Comparison of ENCODE assay signal across 14 mouse cellular contexts in genomic region chr6:85294004-85294379, GRCm38 (mm10). TPM values are rescaled to one million over a fixed set of nuclear protein-coding genes. Genes with fewer than 3 reads are reported as not detected.
DNase-seq lines count a peak whose midpoint lies in the region; ATAC-seq and TF ChIP-seq lines count a peak whose summit lies in the region.
"Had no signal": no experiment of that assay in that cellular context is flagged by ENCODE, and none has a peak within 500 bp of the region (broad histone marks: within the 10 kb centered on the region; RNA-seq: fewer than 3 reads in every experiment).

No protein-coding gene starts in this region.

- H3K9me3 ChIP-seq in midbrain, embryonic 10.5 days (replicated peaks): no peaks in the 10 kb centered on the region
- H3K9me3 ChIP-seq in midbrain, postnatal 0 days (ENCODE audit: low read length): no peaks in the 10 kb centered on the region
- H3K9me3 ChIP-seq in forebrain, embryonic 13.5 days (replicated peaks): no peaks in the 10 kb centered on the region
- no peaks in the 10 kb centered on the region for H3K9me3 ChIP-seq in hindbrain, embryonic 14.5 days (ENCODE audit: control insufficient read depth, low read length)
- H3K9me3 ChIP-seq in neural tube, embryonic 14.5 days (ENCODE audit: control insufficient read depth, low read length): no peaks in the 10 kb centered on the region
- H3K9me3 ChIP-seq: embryonic facial prominence, embryonic 15.5 days; heart, embryonic 15.5 days; liver, embryonic 15.5 days had no signal

- H3K36me3 ChIP-seq in midbrain, embryonic 10.5 days: 0 out of 2 replicates have a peak, but pooled peaks cover 4% of the 10 kb centered on the region
- H3K36me3 ChIP-seq in midbrain, postnatal 0 days (ENCODE audit: insufficient read depth, low read length): no peaks in the 10 kb centered on the region
- H3K36me3 ChIP-seq in forebrain, embryonic 13.5 days (ENCODE audit: poor library complexity, severe bottlenecking): 0 out of 2 replicates have a peak, but pooled peaks cover 8% of the 10 kb centered on the region
- no peaks in the 10 kb centered on the region for H3K36me3 ChIP-seq in hindbrain, embryonic 14.5 days (replicated peaks; ENCODE audit: control insufficient read depth, insufficient read depth)
- no peaks in the 10 kb centered on the region for H3K36me3 ChIP-seq in neural tube, embryonic 14.5 days (ENCODE audit: control insufficient read depth, insufficient read depth, low read length)
- H3K36me3 ChIP-seq: embryonic facial prominence, embryonic 15.5 days; heart, embryonic 15.5 days; limb, embryonic 12.5 days; liver, embryonic 15.5 days had no signal

- peak overlapping the region; percentile 62; the same call in 1 of the 2 replicates for H3K27ac ChIP-seq in midbrain, embryonic 10.5 days (replicated peaks)
- no peak overlapping the region for H3K27ac ChIP-seq in midbrain, postnatal 0 days (ENCODE audit: low read depth, low read length)
- H3K27ac ChIP-seq in forebrain, embryonic 13.5 days: peak overlapping the region; percentile 92
- H3K27ac ChIP-seq in hindbrain, embryonic 14.5 days: no peak overlapping the region
- H3K27ac ChIP-seq in neural tube, embryonic 14.5 days (ENCODE audit: low read depth, low read length): no peak overlapping the region; the same call in 1 of the 2 replicates
- H3K27ac ChIP-seq: embryonic facial prominence, embryonic 15.5 days; heart, embryonic 15.5 days; limb, embryonic 12.5 days; liver, embryonic 15.5 days had no signal

- no peak overlapping the region for H3K4me3 ChIP-seq in midbrain, embryonic 10.5 days
- no peak overlapping the region for H3K4me3 ChIP-seq in midbrain, postnatal 0 days (ENCODE audit: low read depth, low read length)
- no peak overlapping the region for H3K4me3 ChIP-seq in forebrain, embryonic 13.5 days
- no peak overlapping the region for H3K4me3 ChIP-seq in hindbrain, embryonic 14.5 days (replicated peaks; ENCODE audit: low read length)
- H3K4me3 ChIP-seq in neural tube, embryonic 14.5 days (ENCODE audit: low read depth, low read length): no peak overlapping the region
- H3K4me3 ChIP-seq: embryonic facial prominence, embryonic 15.5 days; heart, embryonic 15.5 days; limb, embryonic 12.5 days; liver, embryonic 15.5 days had no signal

- peaks cover 20% of the 10 kb centered on the region for H3K4me1 ChIP-seq in midbrain, embryonic 10.5 days
- no peaks in the 10 kb centered on the region for H3K4me1 ChIP-seq in midbrain, postnatal 0 days (ENCODE audit: insufficient read depth, low read length)
- H3K4me1 ChIP-seq in forebrain, embryonic 13.5 days: peaks cover 36% of the 10 kb centered on the region
- H3K4me1 ChIP-seq in hindbrain, embryonic 14.5 days (replicated peaks; ENCODE audit: control insufficient read depth, insufficient read depth, low read length): peaks cover 10% of the 10 kb centered on the region
- H3K4me1 ChIP-seq in neural tube, embryonic 14.5 days (ENCODE audit: control insufficient read depth, insufficient read depth, low read length): peaks cover 13% of the 10 kb centered on the region

- TF ChIP-seq CTCF in midbrain, postnatal 0 days (IDR thresholded peaks at IDR 0.05): no peak

- no peak for DNase-seq in midbrain, embryonic 10.5 days (ENCODE audit: low spot score)
- no peak for DNase-seq in midbrain, postnatal 0 days (ENCODE audit: low spot score)
- DNase-seq in hindbrain, embryonic 14.5 days (ENCODE audit: low spot score): no peak
- DNase-seq in kidney, adult 9 months: no peak
- DNase-seq in ovary, postnatal 36 days (ENCODE audit: low spot score): no peak
- DNase-seq: right cerebral cortex, adult 18-20 months; thymus, postnatal 4 days had no signal

- H3K9ac ChIP-seq in midbrain, postnatal 0 days (replicated peaks; ENCODE audit: low read length, poor library complexity, severe bottlenecking): no peak overlapping the region
- no peak overlapping the region for H3K9ac ChIP-seq in forebrain, embryonic 13.5 days
- H3K9ac ChIP-seq in hindbrain, embryonic 14.5 days: no peak overlapping the region
- H3K9ac ChIP-seq in neural tube, embryonic 14.5 days (replicated peaks; ENCODE audit: low read depth, low read length): no peak overlapping the region
- H3K9ac ChIP-seq: embryonic facial prominence, embryonic 15.5 days; heart, embryonic 15.5 days; limb, embryonic 12.5 days; liver, embryonic 15.5 days had no signal

- no peak overlapping the region for H3K4me2 ChIP-seq in midbrain, postnatal 0 days (ENCODE audit: low read depth, low read length, poor library complexity, severe bottlenecking)
- H3K4me2 ChIP-seq in forebrain, embryonic 13.5 days: no peak overlapping the region; the same call in 1 of the 2 replicates
- no peak overlapping the region for H3K4me2 ChIP-seq in hindbrain, embryonic 14.5 days (replicated peaks)
- H3K4me2 ChIP-seq in neural tube, embryonic 14.5 days (ENCODE audit: low read depth, low read length): no peak overlapping the region
- H3K4me2 ChIP-seq: embryonic facial prominence, embryonic 15.5 days; heart, embryonic 15.5 days; limb, embryonic 12.5 days; liver, embryonic 15.5 days had no signal

- 61% methylated on average over 5 of the region's 5 CpGs for WGBS in midbrain, embryonic 10.5 days
- WGBS in midbrain, postnatal 0 days: 52% methylated on average over 5 of the region's 5 CpGs
- 11% methylated on average over 5 of the region's 5 CpGs for WGBS in forebrain, embryonic 13.5 days
- 41% methylated on average over 5 of the region's 5 CpGs for WGBS in hindbrain, embryonic 14.5 days
- 27% methylated on average over 5 of the region's 5 CpGs for WGBS in neural tube, embryonic 14.5 days

- no peaks in the 10 kb centered on the region for H3K27me3 ChIP-seq in midbrain, embryonic 10.5 days (ENCODE audit: low read depth, poor library complexity, severe bottlenecking)
- no peaks in the 10 kb centered on the region for H3K27me3 ChIP-seq in midbrain, postnatal 0 days (ENCODE audit: insufficient read depth, low read length)
- no peaks in the 10 kb centered on the region for H3K27me3 ChIP-seq in forebrain, embryonic 13.5 days
- H3K27me3 ChIP-seq in hindbrain, embryonic 14.5 days (ENCODE audit: control insufficient read depth, insufficient read depth, low read length): no peaks in the 10 kb centered on the region
- H3K27me3 ChIP-seq in neural tube, embryonic 14.5 days (ENCODE audit: control insufficient read depth, insufficient read depth, low read length): no peaks in the 10 kb centered on the region
- H3K27me3 ChIP-seq: embryonic facial prominence, embryonic 15.5 days; heart, embryonic 15.5 days; limb, embryonic 12.5 days; liver, embryonic 15.5 days had no signal

- ATAC-seq in midbrain, postnatal 0 days (ENCODE audit: low FRiP score): no peak
- ATAC-seq in forebrain, embryonic 13.5 days: no peak; the same call in 1 of the 2 replicates
- 0 out of 2 replicates have a peak, but pooled peaks have one; percentile 46 for ATAC-seq in hindbrain, embryonic 14.5 days (ENCODE audit: low FRiP score)
- peak; percentile 27; the same call in 1 of the 2 replicates for ATAC-seq in neural tube, embryonic 14.5 days (ENCODE audit: low read depth)
- ATAC-seq in CD4-positive, CD25-positive, alpha-beta regulatory T cell, adult 4 months: no peak

RNA-seq across cellular contexts. Expression of gene Sfxn5, which starts 39.2 kb away (rescaled TPM):
- polyA plus RNA-seq in midbrain, embryonic 10.5 days (2016; fragmentation: Nextera tagmentation; extraction: Ambion mirVana): 8.7 and 10.5 TPM in 2 replicates
- total RNA-seq in midbrain, postnatal 0 days (2014; rRNA removed): 98.6 and 135 TPM in 2 replicates
- 76.1 and 76.3 TPM in 2 replicates for polyA plus RNA-seq in midbrain, postnatal 0 days (2015; fragmentation: Nextera tagmentation; extraction: Ambion mirVana)
- polyA plus RNA-seq in forebrain, embryonic 13.5 days (2015; fragmentation: Nextera tagmentation; extraction: Ambion mirVana): 20.9 and 22.7 TPM in 2 replicates
- polyA plus RNA-seq in hindbrain, embryonic 14.5 days (2014; fragmentation: Nextera tagmentation; extraction: Ambion mirVana): 27.8 and 30.4 TPM in 2 replicates
- polyA plus RNA-seq in neural tube, embryonic 14.5 days (2014; fragmentation: Nextera tagmentation; extraction: Ambion mirVana): 21.3 and 29.7 TPM in 2 replicates
- polyA plus RNA-seq in CD4-positive, CD25-positive, alpha-beta regulatory T cell, adult 4 months (2017; shearing (Covaris generic)): 1 to 10 TPM; 2.9 to 3.1 TPM

Comparison
In these comparisons a context has a peak if more than half of its experiments do, and no peak if none do; other contexts are left out.
1. H3K27ac ChIP-seq: peak in midbrain, embryonic 10.5 days (single experiment) and forebrain, embryonic 13.5 days (single experiment); none in midbrain, postnatal 0 days (single experiment), hindbrain, embryonic 14.5 days (single experiment) and neural tube, embryonic 14.5 days (single experiment).
2. ATAC-seq: peak in hindbrain, embryonic 14.5 days (single experiment) and neural tube, embryonic 14.5 days (single experiment); none in midbrain, postnatal 0 days (single experiment), forebrain, embryonic 13.5 days (single experiment) and CD4-positive, CD25-positive, alpha-beta regulatory T cell, adult 4 months (single experiment).